Mouse (Mus musculus): Measurements from ENCODE around the gene Scaf8.
"Not testable (repeated sequence)": the region's sequence is repeated elsewhere in the genome, so short reads cannot be mapped to it uniquely, and the experiment has no call there.

- TF ChIP-seq CTCF (conservative IDR thresholded peaks at IDR 0.05; ENCODE audit: insufficient read depth, insufficient read length, low read depth, low read length); POLR2A (IDR thresholded peaks at IDR 0.05; ENCODE audit: low read depth, low read length): not testable (repeated sequence)
These were observed 33.2 kb upstream of the Scaf8 start for GRCm38 (mm10) chr17:3081512-3082100.
